Mouse (Mus musculus) c-Kit-negative CD71-positive TER-119-positive erythroid progenitor cells, embryonic 14.5 days (primary cell): ENCODE data around the gene Atp2b2.

Source experiments
- DNase-seq: peaks from one replicate; pipeline ENCODE4 v3.0.0-alpha.2; 2013; ENCODE audit warnings: low read depth, low spot score

The Atp2b2 gene

GRCm38 (mm10) chr6:114012834-114013233, 29.6 kb downstream of the Atp2b2 start:
- DNase-seq, result no peak

GRCm38 (mm10) chr6:114011976-114012375, 30.4 kb downstream of the Atp2b2 start:
- no peak for DNase-seq

DNA sequence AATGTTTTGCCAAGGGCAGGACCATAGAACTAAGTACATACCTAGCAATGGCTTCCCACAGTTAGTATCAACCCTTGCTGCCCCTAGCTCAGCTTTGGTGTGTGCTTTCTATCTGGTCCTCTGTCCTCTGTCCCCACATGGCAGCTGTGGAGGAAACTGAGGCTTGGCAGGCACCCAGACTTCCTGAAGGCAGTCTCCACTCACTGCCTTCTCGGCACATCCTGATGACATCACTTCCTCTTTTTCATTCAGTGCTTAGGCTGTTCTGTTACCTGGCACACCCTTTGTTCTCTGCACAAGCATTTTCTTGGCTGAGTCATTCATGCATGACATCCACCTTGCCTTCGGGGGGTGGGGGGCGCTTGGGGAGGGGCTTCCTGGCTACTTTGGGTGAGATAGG, 38.6 kb downstream of the Atp2b2 start:
- no peak for DNase-seq

DNA sequence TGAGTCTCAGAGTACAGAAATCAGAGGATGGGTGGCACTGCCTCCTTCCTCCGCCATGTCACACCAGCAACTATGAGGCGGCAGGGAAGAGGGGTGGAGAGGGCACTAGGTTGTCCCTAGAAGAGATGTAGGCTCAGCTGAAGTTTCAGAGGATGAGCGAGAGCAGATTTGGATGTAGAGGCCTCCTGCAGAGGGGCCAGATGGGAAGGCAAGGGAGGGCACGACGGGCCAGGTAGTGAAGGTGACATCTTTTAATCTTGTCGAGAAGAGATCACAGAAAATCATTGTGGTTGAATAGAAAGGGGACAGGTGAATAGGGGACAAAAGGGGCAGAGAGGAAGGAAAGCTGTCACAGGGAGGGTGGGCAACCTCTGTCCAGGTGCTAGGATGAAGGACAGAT, 41.5 kb downstream of the Atp2b2 start:
- no peak for DNase-seq

DNA sequence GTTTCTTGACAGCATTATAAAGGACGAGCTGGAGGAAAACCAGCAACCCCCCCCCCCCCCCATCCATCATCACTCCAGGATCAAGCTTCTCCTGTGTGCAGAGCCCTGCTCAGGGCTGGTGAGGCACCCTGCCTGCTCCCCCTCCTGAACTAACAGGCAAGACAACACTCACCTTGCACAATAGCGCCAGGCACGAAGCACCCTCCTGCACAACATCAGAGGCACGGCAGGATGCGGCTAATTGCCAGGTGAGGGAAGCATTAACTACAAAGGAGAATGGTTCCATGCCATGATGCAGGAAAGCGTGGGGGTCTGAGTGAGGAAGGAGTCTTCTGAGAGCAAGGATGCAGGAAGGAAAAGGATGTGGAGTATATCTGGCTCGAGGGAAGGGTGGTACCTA, 42.1 kb downstream of the Atp2b2 start:
- no peak for DNase-seq

- DNase-seq, result no peak
Observed at GRCm38 (mm10) chr6:113998413-113998812, 44.0 kb downstream of the Atp2b2 start.

DNA sequence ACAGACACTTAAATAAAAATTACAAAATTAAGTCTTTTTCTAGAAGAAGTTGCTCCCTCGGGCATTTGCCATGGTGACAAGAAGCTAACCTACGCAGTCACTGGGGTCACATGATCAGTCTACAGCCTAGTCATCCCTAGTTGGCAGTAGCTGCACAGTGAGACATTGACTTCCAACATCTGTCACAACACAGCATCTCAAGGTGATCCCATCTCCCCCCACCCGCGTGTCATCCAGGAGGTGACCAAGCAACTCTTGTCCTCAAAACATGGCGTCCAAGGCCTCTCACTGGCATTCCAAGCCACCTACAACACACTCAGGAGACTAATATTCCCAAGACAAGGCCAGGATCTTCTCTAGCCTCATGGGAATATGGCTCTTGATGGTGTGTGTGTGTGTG, 48.2 kb downstream of the Atp2b2 start:
- DNase-seq, result no peak

GRCm38 (mm10) chr6:113992101-113992500, 50.3 kb downstream of the Atp2b2 start:
- no peak for DNase-seq

DNA sequence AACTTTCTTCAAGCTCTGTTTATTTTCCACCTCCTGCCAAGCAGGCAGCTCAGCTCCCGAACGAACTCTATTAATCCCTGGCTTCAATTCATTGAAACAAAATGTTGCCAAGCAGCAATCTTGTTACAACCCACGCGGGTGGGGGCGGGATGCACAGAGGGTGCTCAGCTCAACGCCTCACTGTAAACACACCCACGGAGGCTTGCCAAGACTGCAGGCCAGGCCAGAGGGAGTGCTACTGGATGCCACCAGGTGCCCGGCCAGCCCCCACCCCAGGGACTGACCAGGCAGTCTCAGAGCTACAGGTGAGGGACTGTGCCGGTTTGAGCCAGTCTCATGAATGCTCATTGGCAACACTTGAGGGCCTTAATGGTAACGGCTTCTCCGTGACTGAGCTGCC, 50.9 kb downstream of the Atp2b2 start:
- no peak for DNase-seq

- DNase-seq, result no peak
Observed at GRCm38 (mm10) chr6:113990044-113990443, 52.4 kb downstream of the Atp2b2 start.

GRCm38 (mm10) chr6:113988521-113988920, 53.9 kb downstream of the Atp2b2 start:
- no peak for DNase-seq

- DNase-seq, result no peak
Observed at GRCm38 (mm10) chr6:113986671-113987070, 55.7 kb downstream of the Atp2b2 start.

- DNase-seq, result no peak
Observed at GRCm38 (mm10) chr6:113978673-113979072, 63.7 kb downstream of the Atp2b2 start.

- DNase-seq, result no peak
Observed at GRCm38 (mm10) chr6:113978091-113978650, 64.2 kb downstream of the Atp2b2 start.

- DNase-seq, result no peak
Observed at GRCm38 (mm10) chr6:113970900-113971299, 71.5 kb downstream of the Atp2b2 start.

- no peak for DNase-seq
Observed at GRCm38 (mm10) chr6:113970464-113970863, 71.9 kb downstream of the Atp2b2 start.

- DNase-seq, result no peak
Observed at GRCm38 (mm10) chr6:113969751-113970150, 72.7 kb downstream of the Atp2b2 start.

GRCm38 (mm10) chr6:113962811-113963210, 79.6 kb downstream of the Atp2b2 start:
- no peak for DNase-seq

- DNase-seq, result no peak
Observed at GRCm38 (mm10) chr6:113961658-113962057, 80.8 kb downstream of the Atp2b2 start.

DNA sequence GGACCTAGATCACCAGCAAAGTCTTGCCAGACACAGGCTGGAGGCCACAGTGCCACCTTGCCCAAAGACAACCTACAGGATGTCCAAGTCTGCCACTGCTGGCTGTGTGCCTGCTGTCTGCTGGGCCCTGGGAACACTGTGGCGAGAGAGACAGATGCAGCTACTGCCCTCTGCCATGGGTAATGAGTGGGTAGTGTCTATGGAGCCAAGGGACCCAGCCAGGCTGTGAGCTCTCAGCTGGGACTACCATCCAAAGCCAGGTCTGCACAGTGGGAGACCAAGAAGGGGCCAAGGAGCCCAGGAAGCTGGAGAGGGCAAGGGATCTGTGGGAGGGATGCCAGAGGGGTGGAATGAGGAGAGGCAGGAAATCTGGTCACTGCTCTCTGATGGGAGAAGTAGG, 83.1 kb downstream of the Atp2b2 start:
- no peak for DNase-seq

- no peak for DNase-seq
Observed at GRCm38 (mm10) chr6:113958714-113959113, 83.7 kb downstream of the Atp2b2 start.

- no peak for DNase-seq
Observed at GRCm38 (mm10) chr6:113958003-113958402, 84.4 kb downstream of the Atp2b2 start.

GRCm38 (mm10) chr6:113957232-113957940, 85.0 kb downstream of the Atp2b2 start:
- DNase-seq, result no peak

DNA sequence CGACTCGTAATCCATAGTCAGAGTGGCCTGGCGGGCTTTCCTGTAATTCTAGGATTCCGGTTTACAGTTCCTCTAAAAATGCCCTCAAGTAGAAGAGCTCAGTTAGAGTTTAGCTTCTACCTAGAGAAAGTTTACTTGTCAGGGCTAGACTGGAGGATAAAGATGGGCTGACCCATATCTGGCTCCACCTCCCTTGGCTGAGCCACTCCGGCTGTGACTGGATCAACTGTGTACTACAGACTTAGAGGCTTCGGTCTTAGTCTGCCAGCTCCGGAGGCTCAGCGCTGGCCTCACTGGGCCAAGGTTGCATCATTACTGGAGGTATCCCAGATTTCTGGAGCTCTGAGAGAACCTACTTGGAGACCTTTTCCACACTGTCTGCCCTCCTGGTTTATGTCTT, 94.9 kb downstream of the Atp2b2 start:
- no peak for DNase-seq
